Mouse (Mus musculus): ENCODE results near the gene Cep350. TPM values are rescaled to one million over a fixed set of nuclear protein-coding genes. Genes with fewer than 3 reads are reported as not detected.

The Cep350 gene
- polyA plus RNA-seq, 1 experiment from 2014 or later, result 5.6 TPM

- no peak overlapping the region for H3K4me3 ChIP-seq (ENCODE audit: low read depth, low read length)
- no peak overlapping the region for H3K9ac ChIP-seq (ENCODE audit: low read depth, low read length)
- no peaks in the 10 kb centered on the region for H3K36me3 ChIP-seq (ENCODE audit: control insufficient read depth, insufficient read depth, low read length)
- DNase-seq (ENCODE audit: low spot score), result no peak
- peaks cover 15% of the 10 kb centered on the region for H3K4me1 ChIP-seq (replicated peaks; ENCODE audit: control insufficient read depth, insufficient read depth, low read length)
- H3K4me2 ChIP-seq, result peak overlapping the region; percentile 35; the same call in 1 of the 2 replicates
- 59% methylated on average over 10 of the region's 10 CpGs for WGBS
- no peak for ATAC-seq (replicated peaks; ENCODE audit: low FRiP score)
- no peaks in the 10 kb centered on the region for H3K9me3 ChIP-seq (ENCODE audit: control insufficient read depth, low read length)
- H3K27me3 ChIP-seq (replicated peaks; ENCODE audit: control insufficient read depth, insufficient read depth, low read length), result no peaks in the 10 kb centered on the region
- H3K27ac ChIP-seq (ENCODE audit: low read depth, low read length), result peak overlapping the region; percentile 41
Measured at GRCm38 (mm10) chr1:155809706-155810442, 163.2 kb downstream of the Cep350 start.

DNA sequence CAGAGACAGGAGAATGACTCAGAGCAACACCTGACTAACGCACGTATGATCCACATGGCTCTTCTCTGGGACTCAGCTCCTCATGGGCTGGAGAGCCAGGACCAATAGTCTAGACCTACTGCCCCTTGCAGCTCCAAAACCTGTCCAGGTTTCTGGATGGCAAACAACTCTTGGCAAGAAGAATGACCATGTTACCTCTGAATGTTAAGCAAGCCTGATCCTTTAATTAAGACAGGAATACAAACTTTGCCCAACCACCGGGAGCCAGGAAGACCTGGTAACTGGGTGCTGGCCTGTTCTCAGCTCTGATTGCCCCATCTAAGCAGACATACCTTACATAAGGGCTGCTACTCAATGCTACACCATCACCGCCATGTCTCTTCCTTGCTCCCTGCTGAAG, 164.8 kb downstream of the Cep350 start:
- ATAC-seq (replicated peaks; ENCODE audit: low FRiP score), result no peak
- Histone ChIP-seq H3K36me3 (ENCODE audit: control insufficient read depth, insufficient read depth, low read length) (no peaks in the 10 kb centered on the region), H3K27me3 (replicated peaks; ENCODE audit: control insufficient read depth, insufficient read depth, low read length) (no peaks in the 10 kb centered on the region), H3K9ac (ENCODE audit: low read depth, low read length) (no peak overlapping the region), H3K27ac (ENCODE audit: low read depth, low read length) (no peak overlapping the region), H3K4me1 (replicated peaks; ENCODE audit: control insufficient read depth, insufficient read depth, low read length) (peaks cover 9% of the 10 kb centered on the region), H3K9me3 (ENCODE audit: control insufficient read depth, low read length) (no peaks in the 10 kb centered on the region), H3K4me2 (no peak overlapping the region), H3K4me3 (ENCODE audit: low read depth, low read length) (no peak overlapping the region)
- 92% methylated on average over 4 of the region's 4 CpGs for WGBS
- no peak for DNase-seq (ENCODE audit: low spot score)

DNA sequence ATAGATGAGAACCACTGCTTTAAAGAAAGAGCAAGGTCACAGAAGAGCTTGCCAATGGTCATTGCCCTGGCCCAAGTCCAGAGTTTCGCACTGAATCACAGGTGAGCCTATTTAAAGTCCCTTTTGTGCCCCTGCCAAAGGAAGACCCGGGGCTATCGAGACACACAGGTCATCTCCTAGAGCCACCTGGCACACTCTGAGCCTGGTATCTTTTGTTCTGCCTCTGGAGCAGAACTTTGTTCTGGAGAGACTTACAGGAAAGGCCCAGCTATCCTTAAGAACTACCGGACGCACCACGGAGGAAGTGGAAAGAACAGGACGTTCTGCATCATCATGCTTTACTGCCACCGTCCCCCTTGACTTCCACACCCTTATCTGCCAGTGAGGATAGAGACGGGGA, 167.4 kb downstream of the Cep350 start:
- Histone ChIP-seq H3K9ac (ENCODE audit: low read depth, low read length) (no peak overlapping the region), H3K36me3 (ENCODE audit: control insufficient read depth, insufficient read depth, low read length) (no peaks in the 10 kb centered on the region; the same call in 1 of the 2 replicates), H3K4me2 (no peak overlapping the region), H3K4me3 (ENCODE audit: low read depth, low read length) (no peak overlapping the region), H3K27ac (ENCODE audit: low read depth, low read length) (no peak overlapping the region), H3K4me1 (replicated peaks; ENCODE audit: control insufficient read depth, insufficient read depth, low read length) (peaks cover 2% of the 10 kb centered on the region; the same call in 1 of the 2 replicates), H3K9me3 (ENCODE audit: control insufficient read depth, low read length) (no peaks in the 10 kb centered on the region), H3K27me3 (replicated peaks; ENCODE audit: control insufficient read depth, insufficient read depth, low read length) (no peaks in the 10 kb centered on the region)
- DNase-seq (ENCODE audit: low spot score) (no peak), ATAC-seq (replicated peaks; ENCODE audit: low FRiP score) (no peak)
- WGBS, result 71% methylated on average over 9 of the region's 9 CpGs

GRCm38 (mm10) chr1:155801014-155801991, 171.8 kb downstream of the Cep350 start:
- H3K27me3 ChIP-seq (replicated peaks; ENCODE audit: control insufficient read depth, insufficient read depth, low read length), result no peaks in the 10 kb centered on the region
- ATAC-seq (replicated peaks; ENCODE audit: low FRiP score), result no peak

DNA sequence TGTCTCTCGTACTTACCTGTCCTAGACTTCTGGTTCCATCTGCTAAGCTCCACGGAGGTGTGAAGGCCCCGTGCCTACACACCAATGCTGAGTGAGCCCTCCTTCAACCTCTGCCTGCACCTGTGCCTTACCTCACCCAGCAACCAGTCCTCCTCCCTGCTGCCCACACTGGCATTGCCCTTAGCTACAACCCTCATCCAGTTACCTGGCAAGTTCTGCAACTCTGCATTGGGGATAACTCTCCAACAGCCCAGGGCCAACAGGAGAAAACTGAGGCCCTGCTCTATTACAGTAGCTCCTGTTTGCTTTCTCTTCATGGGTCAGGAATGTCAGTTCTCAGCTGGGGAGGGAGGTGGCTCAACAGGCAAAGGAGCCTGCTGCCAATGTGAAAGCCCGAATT, 175.1 kb downstream of the Cep350 start:
- peaks cover 5% of the 10 kb centered on the region; the same call in 1 of the 2 replicates for H3K4me1 ChIP-seq (replicated peaks; ENCODE audit: control insufficient read depth, insufficient read depth, low read length)
- ATAC-seq (replicated peaks; ENCODE audit: low FRiP score), result no peak
- H3K9me3 ChIP-seq (ENCODE audit: control insufficient read depth, low read length), result no peaks in the 10 kb centered on the region

More at GRCm38 (mm10) chr1:155801014-155801991, 171.8 kb downstream of the Cep350 start:
- 85% methylated on average over 11 of the region's 11 CpGs for WGBS
- no peak for DNase-seq (ENCODE audit: low spot score)
- Histone ChIP-seq H3K4me1 (replicated peaks; ENCODE audit: control insufficient read depth, insufficient read depth, low read length) (peaks cover 5% of the 10 kb centered on the region; the same call in 1 of the 2 replicates), H3K36me3 (ENCODE audit: control insufficient read depth, insufficient read depth, low read length) (peaks cover 3% of the 10 kb centered on the region; the same call in 1 of the 2 replicates), H3K4me2 (no peak overlapping the region), H3K9ac (ENCODE audit: low read depth, low read length) (no peak overlapping the region), H3K27ac (ENCODE audit: low read depth, low read length) (no peak overlapping the region), H3K9me3 (ENCODE audit: control insufficient read depth, low read length) (no peaks in the 10 kb centered on the region), H3K4me3 (ENCODE audit: low read depth, low read length) (no peak overlapping the region)

DNA sequence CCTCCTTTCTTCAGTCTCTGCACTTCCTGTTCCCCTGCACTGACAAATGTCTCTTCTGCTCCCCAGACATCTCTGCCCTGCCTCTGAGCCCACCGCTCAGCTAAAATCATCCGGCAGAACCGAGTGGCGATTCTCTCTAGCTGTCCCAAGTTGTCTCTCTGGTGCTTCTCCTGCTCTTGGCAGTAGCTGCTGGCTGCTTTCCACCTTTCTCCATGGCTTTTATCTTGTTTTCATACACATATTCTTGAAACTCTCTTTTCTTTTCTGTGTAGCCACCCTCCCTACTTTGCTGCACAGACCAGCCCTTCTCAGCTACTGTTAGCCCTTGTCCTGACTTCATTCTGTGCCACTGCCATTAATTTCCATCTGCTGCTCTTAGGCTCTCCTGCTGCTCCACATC, 175.6 kb downstream of the Cep350 start:
- H3K36me3 ChIP-seq (ENCODE audit: control insufficient read depth, insufficient read depth, low read length), result peaks cover 8% of the 10 kb centered on the region; the same call in 1 of the 2 replicates
- H3K27me3 ChIP-seq (replicated peaks; ENCODE audit: control insufficient read depth, insufficient read depth, low read length), result no peaks in the 10 kb centered on the region
- 68% methylated on average over 4 of the region's 4 CpGs for WGBS
- DNase-seq (ENCODE audit: low spot score) (no peak), ATAC-seq (replicated peaks; ENCODE audit: low FRiP score) (no peak)
- H3K9me3 ChIP-seq (ENCODE audit: control insufficient read depth, low read length), result no peaks in the 10 kb centered on the region
- no peak overlapping the region for H3K9ac ChIP-seq (ENCODE audit: low read depth, low read length)
- H3K4me2 ChIP-seq, result no peak overlapping the region
- H3K4me3 ChIP-seq (ENCODE audit: low read depth, low read length), result no peak overlapping the region
- peaks cover 5% of the 10 kb centered on the region; the same call in 1 of the 2 replicates for H3K4me1 ChIP-seq (replicated peaks; ENCODE audit: control insufficient read depth, insufficient read depth, low read length)
- H3K27ac ChIP-seq (ENCODE audit: low read depth, low read length), result no peak overlapping the region

More for the DNA sequence above, 175.1 kb downstream of the Cep350 start:
- Histone ChIP-seq H3K9ac (ENCODE audit: low read depth, low read length) (no peak overlapping the region), H3K4me3 (ENCODE audit: low read depth, low read length) (no peak overlapping the region), H3K27me3 (replicated peaks; ENCODE audit: control insufficient read depth, insufficient read depth, low read length) (no peaks in the 10 kb centered on the region), H3K36me3 (ENCODE audit: control insufficient read depth, insufficient read depth, low read length) (peaks cover 8% of the 10 kb centered on the region; the same call in 1 of the 2 replicates), H3K27ac (ENCODE audit: low read depth, low read length) (no peak overlapping the region), H3K4me2 (no peak overlapping the region)
- no peak for DNase-seq (ENCODE audit: low spot score)
- 91% methylated on average over 4 of the region's 4 CpGs for WGBS

- H3K4me1 ChIP-seq (replicated peaks; ENCODE audit: control insufficient read depth, insufficient read depth, low read length), result peaks cover 5% of the 10 kb centered on the region; the same call in 1 of the 2 replicates
- no peak overlapping the region for H3K4me2 ChIP-seq
- H3K9me3 ChIP-seq (ENCODE audit: control insufficient read depth, low read length), result no peaks in the 10 kb centered on the region
- no peak overlapping the region for H3K4me3 ChIP-seq (ENCODE audit: low read depth, low read length)
- H3K27me3 ChIP-seq (replicated peaks; ENCODE audit: control insufficient read depth, insufficient read depth, low read length), result no peaks in the 10 kb centered on the region
- H3K27ac ChIP-seq (ENCODE audit: low read depth, low read length), result no peak overlapping the region
- H3K36me3 ChIP-seq (ENCODE audit: control insufficient read depth, insufficient read depth, low read length), result peaks cover 8% of the 10 kb centered on the region; the same call in 1 of the 2 replicates
- WGBS, result 66% methylated on average over 11 of the region's 11 CpGs
- no peak overlapping the region for H3K9ac ChIP-seq (ENCODE audit: low read depth, low read length)
- DNase-seq (ENCODE audit: low spot score) (no peak), ATAC-seq (replicated peaks; ENCODE audit: low FRiP score) (no peak; the same call in 1 of the 2 replicates)
Measured at GRCm38 (mm10) chr1:155796757-155797405, 176.2 kb downstream of the Cep350 start.

GRCm38 (mm10) chr1:155795791-155796233, 177.2 kb downstream of the Cep350 start:
- Histone ChIP-seq H3K4me2 (no peak overlapping the region), H3K9me3 (ENCODE audit: control insufficient read depth, low read length) (no peaks in the 10 kb centered on the region), H3K9ac (ENCODE audit: low read depth, low read length) (no peak overlapping the region), H3K4me3 (ENCODE audit: low read depth, low read length) (no peak overlapping the region), H3K36me3 (ENCODE audit: control insufficient read depth, insufficient read depth, low read length) (peaks cover 10% of the 10 kb centered on the region; the same call in 1 of the 2 replicates), H3K27me3 (replicated peaks; ENCODE audit: control insufficient read depth, insufficient read depth, low read length) (no peaks in the 10 kb centered on the region), H3K27ac (ENCODE audit: low read depth, low read length) (no peak overlapping the region), H3K4me1 (replicated peaks; ENCODE audit: control insufficient read depth, insufficient read depth, low read length) (peaks cover 5% of the 10 kb centered on the region; the same call in 1 of the 2 replicates)
- DNase-seq (ENCODE audit: low spot score) (no peak), ATAC-seq (replicated peaks; ENCODE audit: low FRiP score) (no peak)
- WGBS, result 87% methylated on average over 5 of the region's 5 CpGs

Measured in liver, embryonic 11.5 days (tissue).